Mouse (Mus musculus) cerebellum, adult 2 months (tissue): ENCODE measurements around the gene Fmnl2.

ENCODE experiments used
- CTCF ChIP-seq: fragments of 200-500 bp; IDR thresholded peaks from 2 replicates; pipeline ENCODE4 v1.5.1; 2011; ENCODE audit warnings: low read depth, mild to moderate bottlenecking, control low read depth, low read length, moderate library complexity, borderline replicate concordance; ENCODE audit not compliant: insufficient read depth
- POLR2A ChIP-seq: fragments of 200-500 bp; IDR thresholded peaks from 2 replicates; pipeline ENCODE4 v1.6.1; 2011; ENCODE audit warnings: low read length, control low read depth, borderline replicate concordance; ENCODE audit not compliant: insufficient read depth

DNA sequence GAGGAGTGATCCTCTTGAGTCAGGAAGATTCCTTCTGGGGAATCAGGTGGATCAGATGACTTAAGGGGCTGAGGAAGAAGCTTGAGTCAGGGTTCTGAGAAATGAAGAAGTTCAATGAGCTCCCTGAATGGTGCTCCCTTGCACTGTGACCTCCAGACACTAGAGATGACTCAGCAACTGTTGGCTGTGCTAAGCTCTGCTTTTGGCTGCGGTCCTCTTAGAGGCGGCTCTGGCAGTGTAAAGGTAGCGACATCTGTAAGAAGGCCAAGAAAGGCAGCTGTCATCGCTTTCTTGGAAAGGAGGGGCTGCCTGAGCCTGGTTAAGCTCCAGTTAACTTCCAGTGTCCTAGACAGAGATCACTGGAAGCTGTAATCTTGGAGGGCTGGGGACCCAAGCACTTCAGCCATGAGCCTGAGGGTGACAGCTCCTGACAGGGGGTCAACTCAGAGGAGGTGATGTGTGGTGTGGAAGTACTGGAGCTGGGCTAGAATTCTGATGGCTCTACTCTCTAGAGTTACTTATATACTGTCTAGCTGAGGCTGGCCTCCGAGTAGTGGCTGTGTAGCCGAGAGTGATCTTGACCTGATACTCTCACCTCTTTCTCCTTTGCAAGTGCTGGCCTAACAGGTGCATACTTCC is 37.4 kb downstream of the Fmnl2 start:
- no peak for TF ChIP-seq POLR2A
- no peak for TF ChIP-seq CTCF
